Mouse (Mus musculus) myocyte (in vitro differentiated cells): ENCODE data around the gene Tlr7. TPM values are rescaled to one million over a fixed set of nuclear protein-coding genes. Genes with fewer than 3 reads are reported as not detected.

Experiments
- H3K27me3 ChIP-seq: one replicate; pipeline ENCODE4 v1.6.1; 2011; ENCODE audit not compliant: control insufficient read depth, insufficient read depth, insufficient read length
- H3K36me3 ChIP-seq: one replicate; pipeline ENCODE4 v1.6.1; 2011; ENCODE audit not compliant: control insufficient read depth, insufficient read depth
- H3K4me2 ChIP-seq: one replicate; pipeline ENCODE4 v1.6.1; 2011; ENCODE audit warnings: low read depth, control low read depth
- H3K4me3 ChIP-seq: one replicate; pipeline ENCODE4 v1.5.1; 2011; ENCODE audit warnings: mild to moderate bottlenecking, control low read depth, moderate library complexity
- H3K79me2 ChIP-seq: one replicate; pipeline ENCODE4 v1.6.1; 2011; ENCODE audit not compliant: control insufficient read depth, insufficient read depth
- H3ac ChIP-seq: one replicate; pipeline ENCODE4 v1.6.1; 2011; ENCODE audit not compliant: control insufficient read depth, insufficient read length
- CEBPB ChIP-seq: IDR thresholded peaks from 2 replicates; pipeline ENCODE4 v1.6.1; 2011; ENCODE audit warnings: mild to moderate bottlenecking, moderate library complexity; ENCODE audit not compliant: poor library complexity, insufficient read depth, severe bottlenecking
- E2F4 ChIP-seq: IDR thresholded peaks from one replicate; pipeline ENCODE4 v1.6.1; 2011; ENCODE audit warnings: mild to moderate bottlenecking, control low read depth, moderate library complexity; ENCODE audit not compliant: insufficient read depth
- MAX ChIP-seq: IDR thresholded peaks from one replicate; pipeline ENCODE4 v1.6.1; 2011; ENCODE audit warnings: low read depth, mild to moderate bottlenecking, control low read depth
- MYOD1 ChIP-seq, 3 experiments: IDR thresholded peaks; one replicate each; pipeline ENCODE4 v1.6.1; 2011; ENCODE audit warnings: control low read depth in 2 of 3, low read depth in 2 of 3, mild to moderate bottlenecking in 2 of 3, moderate library complexity in 1 of 3; ENCODE audit not compliant: insufficient read length in 2 of 3, control insufficient read depth in 1 of 3
- MYOG ChIP-seq, 3 experiments: IDR thresholded peaks; one replicate each; pipeline ENCODE4 v1.6.1; 2011; ENCODE audit warnings: control low read depth in 2 of 3, low read depth in 2 of 3, mild to moderate bottlenecking in 2 of 3; ENCODE audit not compliant: insufficient read length in 2 of 3, control insufficient read depth in 1 of 3, insufficient read depth in 1 of 3
- POLR2A ChIP-seq: IDR thresholded peaks from one replicate; pipeline ENCODE4 v1.6.1; 2011; ENCODE audit warnings: low read depth, mild to moderate bottlenecking, control low read depth, moderate library complexity; ENCODE audit not compliant: insufficient read length
- POLR2AphosphoS2 ChIP-seq: IDR thresholded peaks from one replicate; pipeline ENCODE4 v1.6.1; 2011; ENCODE audit warnings: low read depth, control low read depth; ENCODE audit not compliant: insufficient read length
- REST ChIP-seq: IDR thresholded peaks from one replicate; pipeline ENCODE4 v1.6.1; 2011; ENCODE audit warnings: mild to moderate bottlenecking, control low read depth, moderate library complexity; ENCODE audit not compliant: insufficient read depth, insufficient read length
- SRF ChIP-seq: IDR thresholded peaks from one replicate; pipeline ENCODE4 v1.6.1; 2011; ENCODE audit warnings: low read depth; ENCODE audit not compliant: control insufficient read depth, insufficient read length
- TCF12 ChIP-seq: IDR thresholded peaks from one replicate; pipeline ENCODE4 v1.6.1; 2011; ENCODE audit warnings: mild to moderate bottlenecking, control low read depth; ENCODE audit not compliant: poor library complexity, insufficient read depth, severe bottlenecking
- TCF3 ChIP-seq: IDR thresholded peaks from one replicate; pipeline ENCODE4 v1.6.1; 2011; ENCODE audit warnings: low read depth, control low read depth; ENCODE audit not compliant: insufficient read length
- USF1 ChIP-seq: IDR thresholded peaks from one replicate; pipeline ENCODE4 v1.6.1; 2011; ENCODE audit warnings: low read depth, mild to moderate bottlenecking, control low read depth, moderate library complexity
- polyA plus RNA-seq: library from polyadenylated mRNA; unstranded; fragments of >200 nt; fragmentation: generic; extraction: Trizol; gene quantifications from one replicate; pipeline ENCODE4 v1.2.1, GENCODE M21; 2012; ENCODE audit warnings: missing spikeins

The Tlr7 gene
- polyA plus RNA-seq, 1 experiment = not detected

DNA sequence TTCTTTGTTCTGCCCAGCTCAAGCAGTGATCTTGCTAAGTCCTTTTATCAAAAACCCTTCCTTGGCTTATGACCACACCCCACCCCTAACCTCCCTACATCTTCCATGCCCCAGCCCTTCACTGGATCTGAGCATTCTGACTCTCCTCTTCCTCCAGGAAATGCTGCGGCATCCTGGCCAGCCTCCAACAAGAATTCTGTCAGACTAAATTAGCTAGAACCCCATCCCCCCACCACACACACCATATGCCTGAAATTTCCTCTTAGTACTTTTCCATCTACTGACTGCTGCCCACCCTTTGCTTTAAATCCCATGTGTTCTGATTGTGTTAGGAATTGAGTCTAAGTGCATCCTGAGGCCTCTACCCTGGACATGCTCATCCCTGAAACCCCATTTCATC is 1.3 kb downstream of the Tlr7 start:
- TF ChIP-seq MYOD1 (IDR thresholded peaks at IDR 0.05; ENCODE audit: control insufficient read depth in 1 of 3, insufficient read length in 2 of 3, low read depth in 2 of 3) (no peak), MAX (no peak), TCF12 (no peak), USF1 (no peak), E2F4 (no peak), SRF (no peak), MYOG (IDR thresholded peaks at IDR 0.05; ENCODE audit: control insufficient read depth in 1 of 3, insufficient read depth in 1 of 3, insufficient read length in 2 of 3, low read depth in 2 of 3) (no peak), POLR2A (no peak), CEBPB (no peak), POLR2AphosphoS2 (no peak), TCF3 (no peak), REST (no peak)
- Histone ChIP-seq H3K27me3 (no peaks in the 10 kb centered on the region), H3K36me3 (no peaks in the 10 kb centered on the region), H3K4me3 (no peak overlapping the region), H3ac (no peak overlapping the region), H3K79me2 (no peaks in the 10 kb centered on the region), H3K4me2 (no peak overlapping the region)

DNA sequence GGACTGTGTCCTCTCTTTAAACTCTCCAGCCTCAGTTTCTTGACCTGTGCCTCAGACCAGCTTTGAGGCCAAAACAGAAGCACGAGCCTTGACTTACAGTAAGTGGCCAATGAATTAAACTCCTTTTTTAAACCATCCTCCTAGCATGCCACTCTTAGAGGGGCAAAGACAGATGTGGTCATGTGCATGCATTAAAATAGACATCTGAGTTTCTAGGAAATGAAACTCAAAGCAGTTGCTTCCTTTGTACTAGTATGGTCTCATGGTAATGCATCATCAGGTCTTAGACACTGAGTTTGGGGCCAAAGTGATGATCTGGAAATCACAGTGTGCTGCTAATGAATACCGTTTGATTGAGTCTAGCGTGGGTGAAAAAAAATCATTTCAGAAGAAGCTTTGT is 1.8 kb downstream of the Tlr7 start:
- no peak overlapping the region for H3K4me2 ChIP-seq
- H3K27me3 ChIP-seq = no peaks in the 10 kb centered on the region
- H3K36me3 ChIP-seq = no peaks in the 10 kb centered on the region
- no peak overlapping the region for H3ac ChIP-seq
- no peak for TF ChIP-seq CEBPB
- TF ChIP-seq TCF3 = no peak
- no peak for TF ChIP-seq TCF12
- no peak for TF ChIP-seq E2F4
- H3K4me3 ChIP-seq = no peak overlapping the region
- H3K79me2 ChIP-seq = no peaks in the 10 kb centered on the region

DNA sequence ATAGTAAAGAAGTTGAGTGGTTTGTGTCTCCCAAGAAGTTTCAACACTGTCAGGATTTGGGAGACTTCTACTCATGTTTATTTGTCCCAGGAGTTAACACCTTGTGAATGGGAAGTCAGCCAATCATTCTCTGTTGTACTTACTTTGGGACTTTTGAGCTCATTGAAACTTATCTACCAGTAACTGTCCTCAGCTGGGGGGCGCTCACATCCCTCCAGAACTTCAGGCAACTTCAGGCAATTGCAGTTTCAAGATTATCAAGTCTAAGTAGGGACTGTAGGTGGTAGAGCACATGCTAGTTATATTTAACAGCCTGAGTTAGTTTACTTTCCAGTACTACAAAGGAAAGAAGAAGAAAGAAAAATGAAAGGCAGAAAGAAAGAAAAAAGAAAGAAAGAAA is 6.6 kb downstream of the Tlr7 start:
- Histone ChIP-seq H3K27me3 (no peaks in the 10 kb centered on the region), H3K4me3 (no peak overlapping the region), H3K79me2 (no peaks in the 10 kb centered on the region), H3ac (no peak overlapping the region), H3K4me2 (no peak overlapping the region), H3K36me3 (no peaks in the 10 kb centered on the region)
- TF ChIP-seq REST (no peak), MYOD1 (IDR thresholded peaks at IDR 0.05; ENCODE audit: control insufficient read depth in 1 of 3, insufficient read length in 2 of 3, low read depth in 2 of 3) (no peak), TCF12 (no peak), E2F4 (no peak), TCF3 (no peak), POLR2AphosphoS2 (no peak), SRF (no peak), MYOG (IDR thresholded peaks at IDR 0.05; ENCODE audit: control insufficient read depth in 1 of 3, insufficient read depth in 1 of 3, insufficient read length in 2 of 3, low read depth in 2 of 3) (no peak), MAX (no peak), POLR2A (no peak), USF1 (no peak)

DNA sequence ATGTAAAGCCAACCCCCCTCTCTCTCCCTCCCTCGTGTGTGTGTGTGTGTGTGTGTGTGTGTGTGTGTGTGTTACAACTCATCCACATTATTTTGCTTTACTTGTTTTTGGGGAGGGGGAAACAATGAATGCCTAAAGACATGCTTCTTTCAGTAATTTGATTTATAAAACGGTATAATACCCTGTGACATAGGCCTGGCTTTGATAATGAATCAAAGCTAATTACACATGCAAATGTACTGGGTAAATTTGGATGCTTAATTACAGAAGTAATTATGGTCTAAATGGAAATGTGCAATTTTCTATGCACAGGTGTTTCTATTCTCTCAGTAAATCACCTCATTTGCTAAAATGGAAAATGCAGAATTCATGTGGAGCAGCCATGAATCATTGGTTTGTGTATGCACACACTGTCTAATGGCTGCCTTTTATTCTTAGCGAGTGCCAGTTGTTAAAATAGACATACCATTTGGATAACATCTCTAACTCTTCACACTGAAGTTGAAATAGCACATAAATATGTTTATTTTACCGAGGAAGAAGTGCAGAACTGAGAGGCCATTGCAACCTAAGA is 9.0 kb downstream of the Tlr7 start:
- TF ChIP-seq CEBPB (no peak), MYOD1 (IDR thresholded peaks at IDR 0.05; ENCODE audit: control insufficient read depth in 1 of 3, insufficient read length in 2 of 3, low read depth in 2 of 3) (no peak), POLR2AphosphoS2 (no peak), SRF (no peak), MYOG (IDR thresholded peaks at IDR 0.05; ENCODE audit: control insufficient read depth in 1 of 3, insufficient read depth in 1 of 3, insufficient read length in 2 of 3, low read depth in 2 of 3) (no peak), TCF12 (no peak), REST (no peak)
- Histone ChIP-seq H3K36me3 (no peaks in the 10 kb centered on the region), H3K4me2 (no peak overlapping the region), H3K27me3 (no peaks in the 10 kb centered on the region), H3K4me3 (no peak overlapping the region), H3K79me2 (no peaks in the 10 kb centered on the region), H3ac (no peak overlapping the region)

DNA sequence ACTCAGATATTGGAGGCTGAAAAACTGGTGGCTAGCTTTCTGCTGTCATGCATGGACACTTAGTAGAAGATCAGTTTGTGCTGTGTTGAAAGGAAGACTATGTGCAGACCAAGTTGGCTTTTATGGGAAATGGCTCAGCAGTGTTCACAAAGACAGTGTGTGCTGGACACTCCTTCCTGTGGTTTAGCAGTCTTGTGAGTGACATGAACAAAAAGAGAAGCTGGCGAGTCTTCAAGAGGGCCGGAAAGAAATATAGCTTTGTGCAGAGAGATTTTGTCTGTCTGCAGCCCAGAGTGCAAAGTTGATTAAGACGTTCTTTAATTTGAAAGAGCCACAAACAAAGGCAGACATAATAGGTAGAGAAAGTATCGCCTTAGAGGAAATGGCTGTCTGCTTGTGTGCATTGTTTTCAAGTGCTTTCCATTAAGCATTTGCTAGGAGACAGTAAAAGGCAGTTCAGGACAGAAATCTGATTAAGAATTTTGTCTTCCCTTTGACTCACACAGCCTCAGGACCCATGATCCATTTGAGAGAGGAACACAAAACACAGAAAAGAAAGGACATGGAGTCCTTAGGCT is 11.4 kb downstream of the Tlr7 start:
- H3K79me2 ChIP-seq = no peaks in the 10 kb centered on the region
- peak overlapping the region; percentile 65 for H3K4me2 ChIP-seq
- no peaks in the 10 kb centered on the region for H3K36me3 ChIP-seq
- no peak overlapping the region for H3ac ChIP-seq
- TF ChIP-seq MYOG (IDR thresholded peaks at IDR 0.05; ENCODE audit: control insufficient read depth in 1 of 3, insufficient read depth in 1 of 3, insufficient read length in 2 of 3, low read depth in 2 of 3) (no peak), MYOD1 (IDR thresholded peaks at IDR 0.05; ENCODE audit: control insufficient read depth in 1 of 3, insufficient read length in 2 of 3, low read depth in 2 of 3) (no peak), USF1 (no peak), POLR2AphosphoS2 (no peak), SRF (no peak), MAX (no peak), E2F4 (no peak), REST (no peak), CEBPB (no peak), TCF3 (no peak), TCF12 (no peak), POLR2A (no peak)
- H3K27me3 ChIP-seq = no peaks in the 10 kb centered on the region
- H3K4me3 ChIP-seq = no peak overlapping the region
